Mouse (Mus musculus): ENCODE results near the gene Gpx8. TPM values are rescaled to one million over a fixed set of nuclear protein-coding genes. Genes with fewer than 3 reads are reported as not detected.
A peak's percentile ranks its signal among the peaks of the same experiment; 100 is the strongest.

The Gpx8 gene
- polyA plus RNA-seq, 1 experiment from 2014 or later: 141 TPM

- Histone ChIP-seq H3K27me3 (peaks cover 97% of the 10 kb centered on the region), H3K9ac (replicated peaks) (no peak overlapping the region), H3K4me1 (replicated peaks) (peaks cover 34% of the 10 kb centered on the region), H3K9me3 (no peaks in the 10 kb centered on the region), H3K27ac (no peak overlapping the region), H3K4me3 (replicated peaks) (peak overlapping the region; percentile 43), H3K36me3 (no peaks in the 10 kb centered on the region), H3K4me2 (peak overlapping the region; percentile 83)
- peak; percentile 21; the same call in 1 of the 2 replicates for ATAC-seq (ENCODE audit: insufficient number of reproducible peaks, insufficient read depth, low FRiP score, low TSS enrichment, low read depth)
- WGBS: under 1% methylated on average over 25 of the region's 25 CpGs
Observed at GRCm38 (mm10) chr13:112994191-112994590, 52.0 kb downstream of the Gpx8 start.

- WGBS: under 1% methylated on average over 63 of the region's 63 CpGs
- peaks cover 36% of the 10 kb centered on the region for H3K4me1 ChIP-seq (replicated peaks)
- no peaks in the 10 kb centered on the region for H3K9me3 ChIP-seq
- no peak; the same call in 1 of the 2 replicates for ATAC-seq (ENCODE audit: insufficient number of reproducible peaks, insufficient read depth, low FRiP score, low TSS enrichment, low read depth)
- H3K9ac ChIP-seq (replicated peaks): peak within 1 kb of the TSS; percentile 53
- peak within 1 kb of the TSS; percentile 83 for H3K4me2 ChIP-seq
- no peaks in the 10 kb centered on the region for H3K36me3 ChIP-seq
- H3K4me3 ChIP-seq (replicated peaks): peak within 1 kb of the TSS; percentile 43
- peaks cover 97% of the 10 kb centered on the region for H3K27me3 ChIP-seq
- H3K27ac ChIP-seq: no peak within 1 kb of the TSS
Observed at GRCm38 (mm10) chr13:112993531-112994152, 52.6 kb downstream of the Gpx8 start, which contains the start of gene Mcidas. Gene Mcidas, plus strand, starts transcription at chr13:112993845.

MicroRNAs encoded within 50 kb of the gene (microRNA counts, 519-probe panel; counts per million panel counts)
- microRNA mmu-miR-449a: not detected
- microRNA mmu-miR-449b: not detected
- not detected for microRNA mmu-miR-449c

Small RNA genes lying within 50 kb of the gene (microRNA-seq; reads per million reads assigned to microRNA genes)
- gene Mir449a (31.1 reads per million, percentile 37 among the genes with 10 or more reads in this experiment), gene Mir449b (not detected), gene Mir449c (not detected)

Other genes with a start within 250 kb of the Gpx8 start
- gene Plpp1, start 245.6 kb downstream of the Gpx8 start, polyA plus RNA-seq (2016; fragmentation: Nextera tagmentation; extraction: Ambion mirVana): 31.5 and 34.0 TPM in 2 replicates
- 96.6 and 97.3 TPM in 2 replicates for gene Mtrex, start 119.0 kb downstream of the Gpx8 start, polyA plus RNA-seq (2016; fragmentation: Nextera tagmentation; extraction: Ambion mirVana)
- gene Dhx29, start 119.0 kb downstream of the Gpx8 start, polyA plus RNA-seq (2016; fragmentation: Nextera tagmentation; extraction: Ambion mirVana): 38.4 and 43.4 TPM in 2 replicates
- gene Ccno, start 58.6 kb downstream of the Gpx8 start, polyA plus RNA-seq (2016; fragmentation: Nextera tagmentation; extraction: Ambion mirVana): 0.21 and 0.37 TPM in 2 replicates
- gene Mcidas, start 52.6 kb downstream of the Gpx8 start, polyA plus RNA-seq (2016; fragmentation: Nextera tagmentation; extraction: Ambion mirVana): not detected in 2 replicates
- not detected in 2 replicates for gene Cdc20b, start 11.3 kb downstream of the Gpx8 start, polyA plus RNA-seq (2016; fragmentation: Nextera tagmentation; extraction: Ambion mirVana)
- gene Gzma, start 54.6 kb upstream of the Gpx8 start, polyA plus RNA-seq (2016; fragmentation: Nextera tagmentation; extraction: Ambion mirVana): not detected in 2 replicates
- 1.9 and 2.1 TPM in 2 replicates for gene Esm1, start 163.2 kb upstream of the Gpx8 start, polyA plus RNA-seq (2016; fragmentation: Nextera tagmentation; extraction: Ambion mirVana)
- gene Gzmk, start 179.5 kb upstream of the Gpx8 start, polyA plus RNA-seq (2016; fragmentation: Nextera tagmentation; extraction: Ambion mirVana): not detected in 2 replicates
- 10.5 and 12.0 TPM in 2 replicates for gene BC067074, start 246.7 kb upstream of the Gpx8 start, polyA plus RNA-seq (2016; fragmentation: Nextera tagmentation; extraction: Ambion mirVana)